Mouse (Mus musculus): ENCODE results near the gene Lrp2. TPM values are rescaled to one million over a fixed set of nuclear protein-coding genes. Genes with fewer than 3 reads are reported as not detected.

Gene Lrp2
- polyA plus RNA-seq, 1 experiment: 0.07 TPM

GRCm38 (mm10) chr2:69381740-69382139, 204.1 kb downstream of the Lrp2 start:
- peak overlapping the region; percentile 68 for H3K4me2 ChIP-seq (ENCODE audit: low read depth)
- TF ChIP-seq TCF12 (IDR thresholded peaks at IDR 0.05; ENCODE audit: insufficient read depth, poor library complexity, severe bottlenecking) (no peak), MAX (IDR thresholded peaks at IDR 0.05; ENCODE audit: low read depth) (no peak), CEBPB (IDR thresholded peaks at IDR 0.05; ENCODE audit: insufficient read depth, poor library complexity, severe bottlenecking) (no peak), SRF (IDR thresholded peaks at IDR 0.05; ENCODE audit: control insufficient read depth, insufficient read length, low read depth) (no peak), POLR2AphosphoS2 (IDR thresholded peaks at IDR 0.05; ENCODE audit: insufficient read length, low read depth) (no peak), E2F4 (IDR thresholded peaks at IDR 0.05; ENCODE audit: insufficient read depth) (no peak), POLR2A (IDR thresholded peaks at IDR 0.05; ENCODE audit: insufficient read length, low read depth) (no peak), MYOD1 (IDR thresholded peaks at IDR 0.05; ENCODE audit: control insufficient read depth in 1 of 3, insufficient read length in 2 of 3, low read depth in 2 of 3) (no peak), REST (IDR thresholded peaks at IDR 0.05; ENCODE audit: insufficient read depth, insufficient read length) (no peak), MYOG (IDR thresholded peaks at IDR 0.05; ENCODE audit: control insufficient read depth in 1 of 3, insufficient read depth in 1 of 3, insufficient read length in 2 of 3, low read depth in 2 of 3) (no peak), TCF3 (IDR thresholded peaks at IDR 0.05; ENCODE audit: insufficient read length, low read depth) (no peak)
- H3ac ChIP-seq (ENCODE audit: control insufficient read depth, insufficient read length): no peak overlapping the region
- H3K36me3 ChIP-seq (ENCODE audit: control insufficient read depth, insufficient read depth): no peaks in the 10 kb centered on the region
- H3K4me3 ChIP-seq: no peak overlapping the region
- H3K27me3 ChIP-seq (ENCODE audit: control insufficient read depth, insufficient read depth, insufficient read length): no peaks in the 10 kb centered on the region
- H3K79me2 ChIP-seq (ENCODE audit: control insufficient read depth, insufficient read depth): no peaks in the 10 kb centered on the region

- Histone ChIP-seq H3K4me3 (peak within 1 kb of the TSS; percentile 24), H3K27me3 (ENCODE audit: control insufficient read depth, insufficient read depth, insufficient read length) (no peaks in the 10 kb centered on the region), H3K36me3 (ENCODE audit: control insufficient read depth, insufficient read depth) (no peaks in the 10 kb centered on the region), H3ac (ENCODE audit: control insufficient read depth, insufficient read length) (no peak within 1 kb of the TSS), H3K79me2 (ENCODE audit: control insufficient read depth, insufficient read depth) (no peaks in the 10 kb centered on the region), H3K4me2 (ENCODE audit: low read depth) (peak within 1 kb of the TSS; percentile 68)
- TF ChIP-seq POLR2A (IDR thresholded peaks at IDR 0.05; ENCODE audit: insufficient read length, low read depth) (peak; percentile 67), CEBPB (IDR thresholded peaks at IDR 0.05; ENCODE audit: insufficient read depth, poor library complexity, severe bottlenecking) (peak; percentile 99), TCF12 (IDR thresholded peaks at IDR 0.05; ENCODE audit: insufficient read depth, poor library complexity, severe bottlenecking) (no peak), POLR2AphosphoS2 (IDR thresholded peaks at IDR 0.05; ENCODE audit: insufficient read length, low read depth) (peak; percentile 64)
Measured at GRCm38 (mm10) chr2:69380281-69380680, 205.6 kb downstream of the Lrp2 start, which contains the start of gene Dhrs9. Dhrs9 (plus strand) TSS chr2:69380445.

- no peaks in the 10 kb centered on the region for H3K79me2 ChIP-seq (ENCODE audit: control insufficient read depth, insufficient read depth)
- TF ChIP-seq POLR2AphosphoS2 (IDR thresholded peaks at IDR 0.05; ENCODE audit: insufficient read length, low read depth) (no peak), MYOG (IDR thresholded peaks at IDR 0.05; ENCODE audit: control insufficient read depth in 1 of 3, insufficient read depth in 1 of 3, insufficient read length in 2 of 3, low read depth in 2 of 3) (no peak), E2F4 (IDR thresholded peaks at IDR 0.05; ENCODE audit: insufficient read depth) (no peak), SRF (IDR thresholded peaks at IDR 0.05; ENCODE audit: control insufficient read depth, insufficient read length, low read depth) (no peak), MYOD1 (IDR thresholded peaks at IDR 0.05; ENCODE audit: control insufficient read depth in 1 of 3, insufficient read length in 2 of 3, low read depth in 2 of 3) (no peak)
- H3K4me3 ChIP-seq: peak overlapping the region; percentile 24
Measured at GRCm38 (mm10) chr2:69379801-69380200, 206.1 kb downstream of the Lrp2 start.

GRCm38 (mm10) chr2:69376780-69377179, 209.1 kb downstream of the Lrp2 start:
- H3K79me2 ChIP-seq (ENCODE audit: control insufficient read depth, insufficient read depth): no peaks in the 10 kb centered on the region
- no peak overlapping the region for H3ac ChIP-seq (ENCODE audit: control insufficient read depth, insufficient read length)
- H3K4me3 ChIP-seq: no peak overlapping the region
- no peaks in the 10 kb centered on the region for H3K36me3 ChIP-seq (ENCODE audit: control insufficient read depth, insufficient read depth)
- TF ChIP-seq CEBPB (IDR thresholded peaks at IDR 0.05; ENCODE audit: insufficient read depth, poor library complexity, severe bottlenecking) (no peak), E2F4 (IDR thresholded peaks at IDR 0.05; ENCODE audit: insufficient read depth) (no peak), SRF (IDR thresholded peaks at IDR 0.05; ENCODE audit: control insufficient read depth, insufficient read length, low read depth) (no peak), REST (IDR thresholded peaks at IDR 0.05; ENCODE audit: insufficient read depth, insufficient read length) (no peak), TCF12 (IDR thresholded peaks at IDR 0.05; ENCODE audit: insufficient read depth, poor library complexity, severe bottlenecking) (no peak), POLR2A (IDR thresholded peaks at IDR 0.05; ENCODE audit: insufficient read length, low read depth) (no peak), MYOD1 (IDR thresholded peaks at IDR 0.05; ENCODE audit: control insufficient read depth in 1 of 3, insufficient read length in 2 of 3, low read depth in 2 of 3) (no peak), TCF3 (IDR thresholded peaks at IDR 0.05; ENCODE audit: insufficient read length, low read depth) (no peak), MYOG (IDR thresholded peaks at IDR 0.05; ENCODE audit: control insufficient read depth in 1 of 3, insufficient read depth in 1 of 3, insufficient read length in 2 of 3, low read depth in 2 of 3) (no peak)
- H3K4me2 ChIP-seq (ENCODE audit: low read depth): peak overlapping the region; percentile 57
- H3K27me3 ChIP-seq (ENCODE audit: control insufficient read depth, insufficient read depth, insufficient read length): no peaks in the 10 kb centered on the region

More at GRCm38 (mm10) chr2:69379801-69380200, 206.1 kb downstream of the Lrp2 start:
- Histone ChIP-seq H3K27me3 (ENCODE audit: control insufficient read depth, insufficient read depth, insufficient read length) (no peaks in the 10 kb centered on the region), H3K4me2 (ENCODE audit: low read depth) (peak overlapping the region; percentile 68), H3K36me3 (ENCODE audit: control insufficient read depth, insufficient read depth) (no peaks in the 10 kb centered on the region), H3ac (ENCODE audit: control insufficient read depth, insufficient read length) (no peak overlapping the region)

Other genes starting within 250 kb of the Lrp2 start
- gene Abcb11, start 243.4 kb downstream of the Lrp2 start, polyA plus RNA-seq (2012; fragmentation: generic; extraction: Trizol): not detected
- gene Dhrs9, start 205.6 kb downstream of the Lrp2 start, polyA plus RNA-seq (2012; fragmentation: generic; extraction: Trizol): 3.3 TPM
- 7.6 TPM for gene Bbs5, start 61.1 kb upstream of the Lrp2 start, polyA plus RNA-seq (2012; fragmentation: generic; extraction: Trizol)
- gene Klhl41, start 84.1 kb upstream of the Lrp2 start, polyA plus RNA-seq (2012; fragmentation: generic; extraction: Trizol): 184 TPM
- gene Fastkd1, start 127.5 kb upstream of the Lrp2 start, polyA plus RNA-seq (2012; fragmentation: generic; extraction: Trizol): 7.5 TPM
- gene Ppig, start 136.5 kb upstream of the Lrp2 start, polyA plus RNA-seq (2012; fragmentation: generic; extraction: Trizol): 7.6 TPM
- 0.58 TPM for gene Ccdc173, start 203.5 kb upstream of the Lrp2 start, polyA plus RNA-seq (2012; fragmentation: generic; extraction: Trizol)
- 11.5 TPM for gene Phospho2, start 203.6 kb upstream of the Lrp2 start, polyA plus RNA-seq (2012; fragmentation: generic; extraction: Trizol)
- gene Klhl23, start 235.9 kb upstream of the Lrp2 start, polyA plus RNA-seq (2012; fragmentation: generic; extraction: Trizol): 0.24 TPM